Mouse (Mus musculus) c-Kit-positive CD71-positive TER-119-negative erythroid progenitor cells, embryonic 14.5 days (primary cell): Measurements from ENCODE around the gene Setx.

Experiments
- DNase-seq: peaks from one replicate; pipeline ENCODE4 v3.0.0-alpha.2; 2013; ENCODE audit warnings: low read depth

The Setx gene

GRCm38 (mm10) chr2:29218831-29219230, 94.8 kb downstream of the Setx start:
- DNase-seq: no peak

DNA sequence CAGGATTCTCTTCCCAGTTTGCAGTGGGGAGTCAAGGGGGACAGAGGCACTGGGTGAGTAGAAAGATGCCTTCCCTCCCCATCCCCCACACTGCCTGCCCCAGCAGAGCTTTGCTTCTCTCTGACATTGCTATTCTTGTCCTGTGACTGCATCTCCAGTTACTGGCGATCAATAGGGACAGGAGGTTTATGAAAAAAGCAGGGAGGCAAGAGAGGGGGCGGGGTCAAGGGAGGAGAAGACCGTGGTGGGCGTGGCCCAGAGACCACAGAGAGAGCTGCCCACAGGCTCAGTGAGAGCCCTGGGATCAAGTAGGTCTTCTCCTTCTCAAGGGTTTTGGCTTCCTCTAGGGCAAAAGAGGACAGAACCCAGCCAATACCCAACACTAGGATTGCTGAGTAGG, 98.3 kb downstream of the Setx start:
- no peak for DNase-seq

GRCm38 (mm10) chr2:29223591-29224262, 99.7 kb downstream of the Setx start:
- DNase-seq: no peak

GRCm38 (mm10) chr2:29226671-29227070, 102.7 kb downstream of the Setx start:
- no peak for DNase-seq

DNA sequence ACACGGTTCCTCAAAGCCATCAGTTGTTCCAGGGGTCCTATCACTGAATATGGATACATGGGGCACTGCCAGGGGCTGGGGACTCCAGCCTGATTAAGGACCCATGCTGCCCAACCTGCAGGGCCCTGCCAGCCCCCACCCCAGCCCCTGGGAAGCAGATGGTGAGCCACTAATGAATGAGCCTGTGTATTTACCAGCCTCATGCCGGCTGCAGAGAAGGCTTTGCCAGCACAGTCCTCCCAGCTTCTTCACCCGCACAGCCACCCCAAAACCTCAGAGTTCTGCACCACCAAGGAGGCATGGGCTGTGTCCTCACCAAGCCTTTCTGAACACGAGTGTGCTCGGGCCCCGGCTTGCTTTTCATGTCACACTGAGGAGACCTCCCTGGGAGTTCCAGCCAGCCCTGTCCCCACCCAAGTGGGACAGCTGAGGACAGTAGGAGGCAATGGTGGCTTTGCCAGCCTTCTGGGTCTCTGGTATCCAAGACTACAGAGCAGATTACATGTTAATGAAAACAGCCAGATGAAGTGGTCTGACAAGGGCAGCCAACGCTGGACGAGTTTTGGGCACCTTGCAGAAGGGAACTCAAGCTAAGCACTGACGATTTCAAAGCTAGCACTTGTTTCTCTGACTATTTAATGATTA, 106.3 kb downstream of the Setx start:
- DNase-seq: no peak
